Mouse (Mus musculus): ENCODE data around the gene Dot1l.

DNA sequence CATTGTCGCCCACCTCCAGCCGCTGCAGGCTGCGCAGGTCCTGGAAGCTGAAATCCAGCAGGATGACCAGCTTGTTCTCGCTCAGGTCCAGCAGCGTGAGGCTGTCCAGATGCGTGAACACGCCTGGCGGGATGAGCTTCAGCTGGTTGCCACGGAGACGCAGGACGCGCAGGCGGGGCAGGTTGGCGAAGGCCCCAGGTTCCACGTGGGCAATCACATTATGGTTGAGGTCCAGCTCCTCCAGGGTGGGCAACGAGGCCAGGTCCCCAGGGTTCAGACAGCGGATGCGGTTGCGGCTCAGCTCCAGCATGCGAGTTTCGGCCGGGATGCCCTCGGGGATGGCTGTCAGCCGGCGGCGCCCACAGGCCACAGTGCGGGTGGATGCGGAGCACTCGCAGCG lies 80.6 kb downstream of the Dot1l start:
- TF ChIP-seq CTCF (IDR thresholded peaks at IDR 0.05; ENCODE audit: low read depth, low read length) (no peak), GATA1 (IDR thresholded peaks at IDR 0.05; ENCODE audit: borderline replicate concordance, low read length) (no peak), POLR2AphosphoS5 (IDR thresholded peaks at IDR 0.05; ENCODE audit: insufficient replicate concordance, low read depth, low read length) (no peak)

Data from G1E (cell line).